Mouse (Mus musculus): Measurements from ENCODE around the gene Lrrc3c.
A peak's percentile ranks its signal among the peaks of the same experiment; 100 is the strongest.

Lrrc3c gene

DNA sequence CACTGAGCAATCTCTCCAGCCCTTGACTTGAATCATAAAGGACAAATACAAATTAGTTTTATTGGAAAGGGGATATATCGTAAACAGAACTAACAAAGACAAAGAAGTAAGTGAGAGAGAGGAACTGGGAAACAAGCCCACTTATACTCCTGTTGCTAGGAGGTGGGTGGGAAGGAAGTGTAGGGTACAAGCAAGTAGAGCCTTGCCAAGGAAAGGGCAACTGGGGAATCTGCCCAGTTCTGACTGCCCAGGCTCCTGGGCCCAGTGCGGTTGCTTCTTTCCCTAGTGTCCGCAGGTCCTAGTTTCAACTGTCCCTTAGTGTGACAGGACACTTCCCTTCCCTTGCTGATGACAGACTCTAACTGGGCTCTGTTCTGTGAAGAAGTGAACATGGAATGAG lies 30.6 kb downstream of the Lrrc3c start:
- no peak for DNase-seq (ENCODE audit: low spot score)

- no peak for DNase-seq (ENCODE audit: low spot score)
Measured at GRCm38 (mm10) chr11:98630646-98631045, 32.6 kb downstream of the Lrrc3c start.

- peak; percentile 55 for DNase-seq (ENCODE audit: low spot score)
Measured at GRCm38 (mm10) chr11:98635312-98635970, 37.4 kb downstream of the Lrrc3c start.

DNA sequence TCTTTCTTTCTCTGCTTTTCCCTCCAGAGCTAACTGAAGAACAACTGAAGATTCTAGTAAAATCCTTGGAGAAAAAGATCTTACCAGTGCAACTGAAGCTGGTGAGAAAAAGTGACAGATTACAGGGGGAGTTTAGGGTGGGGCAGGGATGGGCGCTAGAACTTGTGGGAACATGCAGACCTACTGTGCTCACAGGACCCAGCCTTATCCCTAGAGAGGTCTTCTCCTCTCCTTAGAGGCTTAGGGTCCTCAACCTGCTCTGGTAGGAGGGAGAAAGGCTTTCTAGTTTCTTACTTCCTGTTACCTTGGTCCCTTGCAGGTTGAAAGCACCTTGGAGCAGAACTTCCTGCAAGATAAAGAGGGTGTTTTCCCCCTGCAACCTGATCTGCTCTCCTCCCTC lies 39.4 kb downstream of the Lrrc3c start:
- DNase-seq (ENCODE audit: low spot score) = no peak

- no peak for DNase-seq (ENCODE audit: low spot score)
Measured at GRCm38 (mm10) chr11:98640091-98640490, 42.0 kb downstream of the Lrrc3c start.

- DNase-seq (ENCODE audit: low spot score) = no peak
Measured at GRCm38 (mm10) chr11:98644757-98645156, 46.7 kb downstream of the Lrrc3c start.

DNA sequence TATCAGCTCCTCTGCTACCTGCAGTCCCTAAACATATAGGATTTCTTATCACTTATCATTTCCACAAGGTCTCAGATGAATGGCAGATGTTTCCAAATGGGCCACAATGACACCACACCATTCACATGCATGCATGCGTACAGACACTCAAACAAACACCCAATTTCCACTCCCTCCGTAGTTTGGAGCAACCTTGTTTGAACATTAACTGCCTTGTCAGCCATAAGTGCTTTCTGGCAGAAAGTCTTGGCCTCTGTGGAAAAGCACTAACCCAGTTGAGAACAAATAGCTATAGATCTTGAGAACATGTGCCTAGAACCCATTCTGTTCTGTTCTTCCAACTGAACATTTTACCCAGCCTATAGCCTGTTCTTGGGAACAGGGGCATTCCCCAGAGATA lies 47.9 kb downstream of the Lrrc3c start:
- DNase-seq (ENCODE audit: low spot score) = no peak

DNA sequence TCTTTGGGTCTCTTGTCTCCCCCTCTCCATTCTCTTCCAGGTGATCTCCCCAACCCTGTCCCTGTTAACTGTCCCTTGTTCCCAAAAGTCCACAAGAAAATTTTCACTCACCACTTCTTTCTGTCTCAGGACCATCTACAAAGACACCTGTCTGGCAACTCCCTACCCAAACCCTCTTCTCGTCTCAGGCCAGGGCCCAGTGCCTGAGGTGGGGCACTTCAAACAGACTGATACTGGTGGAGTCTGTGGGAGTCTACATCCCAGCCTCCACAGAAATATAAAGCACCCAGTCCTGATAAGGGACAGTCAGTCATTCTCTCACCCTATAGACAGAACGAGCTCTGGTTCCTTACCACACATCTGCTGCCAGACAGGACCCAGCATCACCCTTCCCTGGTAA lies 48.4 kb downstream of the Lrrc3c start, which contains the start of gene Gsdma2:
Gene Gsdma2, plus strand, starts transcription at position 301 of the 400 bp plus-strand sequence.
- DNase-seq (ENCODE audit: low spot score) = no peak
